Mouse (Mus musculus) skeletal muscle tissue, adult 2 months (tissue): ENCODE results near the gene Amer3.
"Not testable (repeated sequence)": the region's sequence is repeated elsewhere in the genome, so short reads cannot be mapped to it uniquely, and the experiment has no call there.

Experiments
- DNase-seq: peaks from one replicate; pipeline ENCODE4 v3.0.0-alpha.2; 2012; ENCODE audit warnings: low read depth, low spot score

Amer3 gene

DNA sequence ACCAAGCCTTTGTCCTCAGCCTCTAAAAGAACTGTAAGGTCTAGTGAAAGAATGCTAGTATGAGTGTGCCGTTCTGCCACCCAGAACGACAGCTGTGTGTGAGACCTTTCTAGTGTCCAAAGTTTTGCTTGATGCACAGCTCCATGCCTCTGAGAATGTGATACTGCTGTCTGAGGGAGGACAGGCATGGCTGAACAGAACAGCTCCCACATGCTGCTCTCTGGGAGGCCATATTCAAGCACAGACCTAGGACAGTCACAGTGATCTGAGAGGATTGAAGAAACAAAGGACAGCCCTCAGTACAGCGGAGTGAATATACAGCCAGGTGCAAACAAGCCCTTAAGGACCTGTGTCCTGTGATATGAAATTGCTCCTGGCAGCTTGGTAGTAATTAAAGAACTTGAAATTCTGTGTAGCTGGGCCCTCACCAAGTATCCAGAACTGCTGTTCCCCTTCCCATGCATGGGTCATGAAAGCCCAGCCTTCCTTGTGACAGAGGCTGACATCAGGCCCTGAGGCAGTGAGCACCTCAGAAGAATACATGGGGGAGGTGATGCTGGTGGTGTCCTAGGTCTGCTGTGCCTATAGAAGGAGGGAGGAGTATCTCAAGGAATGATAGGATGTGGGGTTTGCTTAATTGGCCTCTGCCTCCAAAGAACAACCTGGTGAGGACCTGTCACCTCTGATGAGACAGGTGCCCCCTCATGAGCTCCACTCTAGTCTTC lies 22.0 kb downstream of the Amer3 start:
- no peak for DNase-seq

DNA sequence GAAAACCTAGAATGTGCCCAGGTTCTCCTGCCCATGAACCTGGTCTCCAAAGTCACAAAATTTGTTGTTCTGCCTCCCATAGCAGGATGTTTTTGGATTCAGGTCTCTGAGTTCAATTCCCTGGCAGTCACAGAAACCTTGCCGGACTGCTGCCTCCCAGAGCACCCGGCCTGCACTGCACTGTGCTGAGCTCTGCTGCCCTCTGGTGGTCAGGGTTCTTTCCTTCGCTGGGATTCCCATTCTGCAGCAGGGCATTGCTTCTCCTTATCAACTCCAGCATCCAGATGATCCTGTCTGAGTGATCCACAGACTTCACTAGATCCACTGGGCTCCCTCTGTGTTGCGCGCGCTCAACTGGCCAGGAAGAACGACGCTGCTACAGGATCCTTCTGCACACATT lies 22.9 kb downstream of the Amer3 start:
- peak; percentile 40 for DNase-seq

DNA sequence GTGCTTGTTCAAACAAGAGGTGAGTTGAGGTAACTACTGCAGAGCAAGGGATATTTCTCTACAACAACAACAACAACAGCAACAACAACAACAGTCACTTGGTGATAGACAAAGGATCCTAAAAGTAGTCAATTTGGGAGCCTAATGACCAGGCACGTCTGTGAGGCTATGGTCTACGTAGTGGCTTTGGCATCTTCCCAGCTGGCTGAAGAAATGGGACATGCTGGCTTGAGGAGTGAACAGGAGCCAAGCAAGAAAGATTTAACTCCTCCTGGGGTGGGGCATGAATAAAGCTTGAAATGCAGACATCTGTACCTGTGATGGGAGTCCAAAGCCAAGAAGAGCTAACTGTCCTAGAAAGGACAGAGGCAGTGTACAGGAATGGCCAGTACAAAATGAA lies 34.3 kb downstream of the Amer3 start:
- no peak for DNase-seq

DNA sequence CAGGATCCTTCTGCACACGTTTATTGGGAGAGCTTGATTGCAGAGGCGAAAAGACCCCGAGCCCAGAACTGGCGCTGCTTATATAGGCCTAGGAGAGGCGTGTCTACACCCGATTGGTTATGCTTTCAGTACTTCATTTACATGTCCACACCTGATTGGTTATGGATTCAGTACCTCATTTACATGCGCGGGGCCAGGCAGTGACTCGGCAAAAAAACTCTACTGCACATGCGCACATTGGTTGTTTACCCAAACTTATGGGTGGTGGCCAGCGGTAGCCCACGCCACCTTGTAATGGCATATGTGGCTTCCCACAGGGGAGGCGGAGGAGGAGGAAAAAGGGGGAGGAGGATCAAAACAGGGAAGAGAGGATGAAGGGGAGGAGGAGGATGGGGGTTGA lies 40.7 kb downstream of the Amer3 start:
- not testable (repeated sequence) for DNase-seq

DNA sequence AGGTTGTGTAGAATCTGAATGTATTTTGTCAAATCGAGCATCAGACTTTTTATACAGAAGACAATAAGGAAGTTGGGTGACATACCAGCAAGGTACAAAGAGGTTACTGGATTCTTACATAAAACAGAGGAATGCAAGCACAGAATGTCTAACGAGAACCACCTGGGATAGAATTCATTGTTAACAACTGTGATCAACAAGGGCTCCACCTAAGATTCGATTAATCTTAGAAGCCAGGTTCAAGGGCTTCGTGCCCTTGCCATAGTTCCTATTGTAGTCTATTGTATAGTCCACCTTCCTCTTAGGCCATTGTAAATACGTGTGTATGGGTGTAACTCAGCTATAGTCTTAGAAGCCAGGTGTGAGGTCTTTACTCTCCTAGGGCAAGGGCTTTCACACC lies 41.3 kb downstream of the Amer3 start:
- DNase-seq, result not testable (repeated sequence)

DNA sequence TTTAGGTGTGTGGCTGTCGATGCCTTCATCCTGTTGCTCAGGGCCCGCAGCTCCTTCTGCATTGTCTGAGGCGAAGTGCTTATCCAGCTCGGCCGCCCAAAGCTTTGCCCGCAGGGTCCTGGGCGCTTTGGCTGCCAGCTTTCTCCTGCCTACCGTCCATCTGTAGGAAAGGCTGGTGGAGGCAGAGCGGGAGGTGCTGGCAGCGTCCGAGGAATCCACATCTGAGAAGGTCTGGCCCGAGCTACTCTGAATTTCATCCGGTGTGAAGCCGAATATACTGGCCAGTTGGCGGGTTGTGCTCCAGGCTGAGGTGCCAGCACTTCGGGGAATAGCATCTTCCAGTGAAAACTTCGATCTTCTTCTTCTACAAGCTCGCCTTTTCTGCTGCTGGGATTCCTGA lies 56.3 kb downstream of the Amer3 start:
- no peak for DNase-seq
